Mouse (Mus musculus): ENCODE results near the gene Gsdma2. TPM values are rescaled to one million over a fixed set of nuclear protein-coding genes. Genes with fewer than 3 reads are reported as not detected.
"Not testable (repeated sequence)": the region's sequence is repeated elsewhere in the genome, so short reads cannot be mapped to it uniquely, and the experiment has no call there.

The Gsdma2 gene
- polyA plus RNA-seq, 1 experiment from 2014 or later: not detected

GRCm38 (mm10) chr11:98668984-98669383 is 22.4 kb downstream of the Gsdma2 start:
- H3K9ac ChIP-seq: no peak overlapping the region
- H3K4me2 ChIP-seq (replicated peaks): no peak overlapping the region
- peaks cover 13% of the 10 kb centered on the region; the same call in 1 of the 2 replicates for H3K27me3 ChIP-seq
- H3K9me3 ChIP-seq (replicated peaks): no peaks in the 10 kb centered on the region
- ATAC-seq (ENCODE audit: insufficient number of reproducible peaks, low FRiP score, low TSS enrichment, low read depth): no peak
- H3K4me3 ChIP-seq (replicated peaks): no peak overlapping the region
- WGBS: 61% methylated on average over 2 of the region's 2 CpGs
- H3K4me1 ChIP-seq: no peaks in the 10 kb centered on the region
- H3K27ac ChIP-seq (replicated peaks): no peak overlapping the region
- no peaks in the 10 kb centered on the region for H3K36me3 ChIP-seq

DNA sequence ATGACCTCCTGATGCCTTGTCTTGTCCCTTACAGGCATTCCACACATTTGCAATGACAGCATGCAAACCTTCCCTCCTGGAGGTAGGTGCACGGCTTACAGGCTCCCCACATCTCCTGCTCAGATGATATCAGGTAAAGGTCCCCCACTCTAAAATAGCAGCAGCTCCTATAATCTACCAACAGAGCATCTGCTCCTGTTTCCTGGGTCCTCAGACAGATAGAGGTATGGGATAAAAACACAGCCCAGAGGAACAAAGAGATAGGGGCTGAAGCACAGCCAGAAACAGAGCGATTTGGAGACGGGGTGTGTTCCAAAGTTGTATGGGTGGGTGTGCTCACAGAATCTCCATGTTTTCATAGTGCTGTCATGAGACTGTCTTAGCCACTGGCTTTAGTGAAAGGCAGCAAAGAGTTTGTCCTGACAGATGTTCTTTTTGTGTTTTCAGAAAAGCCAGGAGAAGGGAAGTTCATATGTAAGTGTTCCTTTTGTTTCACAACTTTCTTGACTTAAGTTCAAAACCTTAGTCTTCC is 24.8 kb downstream of the Gsdma2 start:
- 65% methylated on average over 3 of the region's 3 CpGs for WGBS

GRCm38 (mm10) chr11:98671857-98672256 is 25.3 kb downstream of the Gsdma2 start:
- Histone ChIP-seq H3K9ac (no peak overlapping the region), H3K27ac (replicated peaks) (no peak overlapping the region), H3K27me3 (peaks cover 13% of the 10 kb centered on the region; the same call in 1 of the 2 replicates), H3K4me3 (replicated peaks) (no peak overlapping the region), H3K4me2 (replicated peaks) (no peak overlapping the region), H3K4me1 (no peaks in the 10 kb centered on the region), H3K36me3 (no peaks in the 10 kb centered on the region), H3K9me3 (replicated peaks) (no peaks in the 10 kb centered on the region)
- 47% methylated on average over 5 of the region's 5 CpGs for WGBS
- no peak for ATAC-seq (ENCODE audit: insufficient number of reproducible peaks, low FRiP score, low TSS enrichment, low read depth)

More for the DNA sequence above, 24.8 kb downstream of the Gsdma2 start:
- Histone ChIP-seq H3K4me1 (no peaks in the 10 kb centered on the region), H3K9me3 (replicated peaks) (no peaks in the 10 kb centered on the region), H3K4me3 (replicated peaks) (no peak overlapping the region), H3K4me2 (replicated peaks) (no peak overlapping the region), H3K27ac (replicated peaks) (no peak overlapping the region), H3K36me3 (no peaks in the 10 kb centered on the region), H3K27me3 (peaks cover 13% of the 10 kb centered on the region; the same call in 1 of the 2 replicates), H3K9ac (no peak overlapping the region)
- no peak for ATAC-seq (ENCODE audit: insufficient number of reproducible peaks, low FRiP score, low TSS enrichment, low read depth)

GRCm38 (mm10) chr11:98672482-98672881 is 25.9 kb downstream of the Gsdma2 start:
- Histone ChIP-seq H3K4me1 (no peaks in the 10 kb centered on the region), H3K4me3 (replicated peaks) (no peak overlapping the region), H3K4me2 (replicated peaks) (no peak overlapping the region), H3K9me3 (replicated peaks) (no peaks in the 10 kb centered on the region), H3K36me3 (no peaks in the 10 kb centered on the region), H3K9ac (no peak overlapping the region), H3K27me3 (peaks cover 9% of the 10 kb centered on the region; the same call in 1 of the 2 replicates), H3K27ac (replicated peaks) (no peak overlapping the region)
- WGBS: 82% methylated on average over 5 of the region's 5 CpGs
- no peak for ATAC-seq (ENCODE audit: insufficient number of reproducible peaks, low FRiP score, low TSS enrichment, low read depth)

GRCm38 (mm10) chr11:98673136-98673535 is 26.6 kb downstream of the Gsdma2 start:
- not testable (repeated sequence) for H3K27me3 ChIP-seq; H3K4me3 ChIP-seq (replicated peaks); H3K27ac ChIP-seq (replicated peaks); H3K36me3 ChIP-seq; H3K4me1 ChIP-seq; H3K9me3 ChIP-seq (replicated peaks); H3K9ac ChIP-seq
- ATAC-seq (ENCODE audit: insufficient number of reproducible peaks, low FRiP score, low TSS enrichment, low read depth): peak; percentile 32; the same call in 1 of the 2 replicates
- WGBS: 2% methylated on average over 6 of the region's 7 CpGs
- H3K4me2 ChIP-seq (replicated peaks): 0 out of 2 replicates have a peak overlapping the region, but pooled peaks have one; percentile 19

DNA sequence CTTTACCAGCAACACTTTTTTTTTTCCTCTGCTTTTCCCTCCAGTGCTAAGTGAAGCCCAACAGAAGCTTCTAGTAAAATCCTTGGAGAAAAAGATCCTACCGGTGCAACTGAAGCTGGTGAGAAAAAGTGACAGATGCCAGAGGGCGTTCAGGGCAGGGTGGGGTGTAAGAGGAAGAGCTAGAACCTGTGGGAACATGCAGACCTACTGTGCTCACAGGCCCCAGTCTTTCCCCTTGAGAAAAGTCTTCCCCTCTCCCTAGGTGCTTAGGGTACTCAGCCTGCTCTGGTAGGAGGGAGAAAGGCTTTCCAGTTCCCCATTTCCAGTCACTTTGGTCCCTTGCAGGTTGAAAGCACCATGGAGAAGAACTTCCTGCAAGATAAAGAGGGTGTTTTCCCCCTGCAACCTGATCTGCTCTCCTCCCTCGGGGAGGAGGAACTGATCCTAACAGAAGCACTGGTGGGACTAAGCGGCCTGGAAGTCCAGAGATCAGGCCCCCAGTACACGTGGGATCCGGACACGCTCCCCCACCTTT is 29.3 kb downstream of the Gsdma2 start:
- Histone ChIP-seq H3K9ac (no peak overlapping the region), H3K27ac (replicated peaks) (no peak overlapping the region), H3K27me3 (no peaks in the 10 kb centered on the region), H3K36me3 (no peaks in the 10 kb centered on the region), H3K4me2 (replicated peaks) (no peak overlapping the region), H3K9me3 (replicated peaks) (no peaks in the 10 kb centered on the region), H3K4me3 (replicated peaks) (no peak overlapping the region), H3K4me1 (no peaks in the 10 kb centered on the region)
- no peak for ATAC-seq (ENCODE audit: insufficient number of reproducible peaks, low FRiP score, low TSS enrichment, low read depth)
- WGBS: 33% methylated on average over 7 of the region's 7 CpGs

- peaks cover 3% of the 10 kb centered on the region; the same call in 1 of the 2 replicates for H3K36me3 ChIP-seq
- ATAC-seq (ENCODE audit: insufficient number of reproducible peaks, low FRiP score, low TSS enrichment, low read depth): no peak
- peaks cover 7% of the 10 kb centered on the region for H3K4me1 ChIP-seq
- H3K9ac ChIP-seq: no peak overlapping the region
- H3K4me2 ChIP-seq (replicated peaks): no peak overlapping the region
- H3K27me3 ChIP-seq: no peaks in the 10 kb centered on the region
- 96% methylated on average over 1 of the region's 1 CpGs for WGBS
- H3K4me3 ChIP-seq (replicated peaks): no peak overlapping the region
- H3K27ac ChIP-seq (replicated peaks): no peak overlapping the region
- no peaks in the 10 kb centered on the region for H3K9me3 ChIP-seq (replicated peaks)
Observed at GRCm38 (mm10) chr11:98680023-98680422, 33.5 kb downstream of the Gsdma2 start.

DNA sequence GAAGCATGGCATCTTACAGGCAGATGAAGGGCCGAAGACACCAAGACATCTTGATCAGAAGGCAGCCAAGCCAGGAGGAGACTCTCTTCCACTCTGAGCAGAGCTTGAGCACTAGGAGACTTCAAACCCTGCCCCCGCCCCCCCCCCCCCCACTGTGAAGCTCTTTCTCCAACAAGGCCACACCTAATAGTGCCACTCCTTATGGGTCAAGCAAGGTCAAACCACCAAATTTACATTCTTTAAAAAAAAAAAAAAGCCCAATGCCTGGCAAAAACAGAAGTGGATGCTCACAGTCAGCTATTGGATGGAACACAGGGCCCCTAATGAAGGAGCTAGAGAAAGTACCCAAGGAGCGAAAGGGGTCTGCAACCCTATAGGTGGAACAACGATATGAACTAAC is 34.0 kb downstream of the Gsdma2 start:
- not testable (repeated sequence) for H3K27me3 ChIP-seq; H3K9me3 ChIP-seq (replicated peaks); H3K4me3 ChIP-seq (replicated peaks); H3K9ac ChIP-seq; H3K36me3 ChIP-seq; H3K4me1 ChIP-seq; H3K4me2 ChIP-seq (replicated peaks); H3K27ac ChIP-seq (replicated peaks); ATAC-seq (ENCODE audit: insufficient number of reproducible peaks, low FRiP score, low TSS enrichment, low read depth)
- WGBS: 90% methylated on average over 4 of the region's 4 CpGs

DNA sequence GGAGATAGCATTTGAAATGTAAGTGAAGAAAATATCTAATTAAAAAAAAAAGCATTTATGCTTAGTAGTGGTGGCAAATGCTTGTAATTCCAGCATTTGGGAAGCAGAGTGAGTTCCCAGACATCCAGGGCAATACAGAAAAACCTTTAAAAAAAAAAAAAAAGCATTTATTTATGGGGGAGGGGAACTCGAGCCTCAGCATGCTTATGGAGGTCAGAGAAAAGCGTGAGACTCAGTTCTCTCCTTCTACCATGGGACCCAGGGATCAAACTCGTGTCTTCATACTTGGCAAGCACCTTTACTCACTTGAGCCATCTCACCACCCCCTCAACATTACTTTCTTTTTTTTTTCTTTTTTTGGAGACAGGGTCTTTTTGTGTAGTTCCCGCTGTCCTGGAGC is 34.6 kb downstream of the Gsdma2 start:
- ATAC-seq (ENCODE audit: insufficient number of reproducible peaks, low FRiP score, low TSS enrichment, low read depth): no peak
- H3K4me3 ChIP-seq (replicated peaks): no peak overlapping the region

GRCm38 (mm10) chr11:98681786-98682745 is 35.5 kb downstream of the Gsdma2 start, which contains the start of gene Psmd3:
Gene Psmd3 (plus strand): TSS chr11:98682554.
- WGBS: 3% methylated on average over 45 of the region's 45 CpGs
- Histone ChIP-seq H3K9me3 (replicated peaks) (no peaks in the 10 kb centered on the region), H3K27ac (replicated peaks) (peak within 1 kb of the TSS; percentile 83), H3K9ac (peak within 1 kb of the TSS; percentile 96), H3K27me3 (no peaks in the 10 kb centered on the region), H3K4me2 (replicated peaks) (peak within 1 kb of the TSS; percentile 70), H3K4me1 (peaks cover 7% of the 10 kb centered on the region), H3K4me3 (replicated peaks) (peak within 1 kb of the TSS; percentile 78), H3K36me3 (peaks cover 22% of the 10 kb centered on the region)
- peak; percentile 94 for ATAC-seq (ENCODE audit: insufficient number of reproducible peaks, low FRiP score, low TSS enrichment, low read depth)

More for the DNA sequence above, 34.6 kb downstream of the Gsdma2 start:
- no peaks in the 10 kb centered on the region for H3K9me3 ChIP-seq (replicated peaks)
- H3K27ac ChIP-seq (replicated peaks): no peak overlapping the region
- no peak overlapping the region for H3K4me2 ChIP-seq (replicated peaks)
- H3K27me3 ChIP-seq: no peaks in the 10 kb centered on the region
- H3K4me1 ChIP-seq: peaks cover 7% of the 10 kb centered on the region
- WGBS: 71% methylated on average over 4 of the region's 4 CpGs
- H3K36me3 ChIP-seq: peaks cover 13% of the 10 kb centered on the region
- H3K9ac ChIP-seq: no peak overlapping the region

DNA sequence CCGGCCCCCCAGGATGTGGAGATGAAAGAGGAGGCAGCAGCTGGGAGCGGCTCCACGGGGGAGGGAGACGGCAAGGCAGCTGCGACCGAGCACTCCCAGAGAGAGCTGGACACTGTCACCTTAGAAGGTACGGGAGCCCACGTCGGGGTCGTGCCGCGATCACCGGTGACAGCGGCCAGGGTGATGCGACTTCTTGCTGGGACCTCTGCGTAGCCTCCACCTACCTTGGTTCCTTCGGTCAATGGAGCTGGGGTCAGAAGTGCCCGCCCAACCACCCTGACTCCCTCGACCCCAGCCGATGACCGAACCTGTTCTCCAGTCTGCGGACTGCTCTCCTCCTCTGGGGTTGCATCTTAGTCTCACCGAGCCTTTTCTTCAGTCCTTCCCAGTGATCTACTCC is 36.3 kb downstream of the Gsdma2 start:
- Histone ChIP-seq H3K36me3 (peaks cover 29% of the 10 kb centered on the region), H3K4me1 (peaks cover 7% of the 10 kb centered on the region), H3K27ac (replicated peaks) (peak overlapping the region; percentile 83), H3K4me3 (replicated peaks) (peak overlapping the region; percentile 78), H3K9me3 (replicated peaks) (no peaks in the 10 kb centered on the region), H3K4me2 (replicated peaks) (peak overlapping the region; percentile 70), H3K27me3 (no peaks in the 10 kb centered on the region), H3K9ac (peak overlapping the region; percentile 96)
- WGBS: 0% methylated on average over 23 of the region's 23 CpGs
- no peak for ATAC-seq (ENCODE audit: insufficient number of reproducible peaks, low FRiP score, low TSS enrichment, low read depth)

Measured in embryonic facial prominence, embryonic 15.5 days (tissue).